Mouse (Mus musculus) cerebellum, adult 11 months (tissue): ENCODE results near the gene Anxa4.

Source experiments
- DNase-seq: peaks from one replicate; pipeline ENCODE4 v3.0.0; 2022

Gene Anxa4

DNA sequence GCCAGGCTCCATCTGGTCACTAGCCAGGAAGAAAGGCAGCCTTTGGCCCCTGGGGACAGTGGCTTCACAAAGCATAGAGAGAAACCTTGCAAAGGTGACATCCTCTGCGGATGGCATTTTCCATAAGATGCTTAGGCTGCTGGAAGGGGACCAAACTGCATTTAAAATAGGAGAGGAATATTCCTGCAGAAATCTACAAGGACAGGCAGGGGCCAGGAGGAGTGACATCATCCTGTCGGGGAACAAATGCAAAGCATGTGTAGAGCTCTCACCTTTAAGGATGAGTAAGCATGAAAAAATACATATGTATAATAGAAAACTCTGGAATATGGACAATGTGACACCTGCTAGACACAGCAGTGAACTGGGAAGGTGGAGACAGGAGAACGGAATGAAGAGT is 7.1 kb upstream of the Anxa4 start:
- no peak for DNase-seq

DNA sequence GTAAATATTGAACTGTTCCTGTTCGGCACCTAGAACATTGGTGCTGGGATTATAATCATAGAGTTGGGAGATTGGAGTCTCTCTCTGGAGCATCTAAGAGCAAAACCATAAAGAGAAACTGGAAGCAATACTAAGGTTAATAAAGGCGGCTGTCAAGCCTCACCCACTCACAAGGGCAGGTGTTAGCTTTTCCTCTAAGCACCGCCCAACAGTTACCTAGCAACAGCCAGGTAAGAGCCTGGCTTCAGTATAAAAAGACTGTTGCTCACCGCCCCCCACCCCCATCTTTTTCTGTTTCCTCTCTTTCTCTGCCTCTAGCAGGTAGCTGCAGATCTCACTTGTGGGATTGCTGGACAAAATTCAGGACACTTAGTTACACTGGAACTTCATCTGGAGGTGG is 4.1 kb upstream of the Anxa4 start:
- no peak for DNase-seq

DNA sequence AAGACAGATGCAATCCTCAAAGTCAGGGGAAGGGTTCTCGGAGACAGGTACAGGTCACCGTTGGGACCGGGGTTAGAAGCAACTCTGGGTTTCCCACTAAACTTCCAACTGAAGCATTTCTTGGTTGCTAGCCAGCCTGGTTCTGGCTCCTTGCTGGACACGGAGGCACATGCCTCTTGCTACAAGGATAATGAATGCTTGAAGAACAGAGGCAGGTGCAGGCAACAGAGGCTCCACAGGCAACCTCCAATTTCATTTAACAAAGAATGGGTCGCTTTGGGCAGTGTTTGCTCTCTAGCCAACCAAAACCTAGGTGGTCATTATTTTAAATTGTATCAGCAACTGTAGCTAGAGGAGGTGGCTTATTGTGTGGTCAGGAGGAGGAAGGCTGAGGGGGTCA is 573 bp upstream of the Anxa4 start:
- DNase-seq = no peak

DNA sequence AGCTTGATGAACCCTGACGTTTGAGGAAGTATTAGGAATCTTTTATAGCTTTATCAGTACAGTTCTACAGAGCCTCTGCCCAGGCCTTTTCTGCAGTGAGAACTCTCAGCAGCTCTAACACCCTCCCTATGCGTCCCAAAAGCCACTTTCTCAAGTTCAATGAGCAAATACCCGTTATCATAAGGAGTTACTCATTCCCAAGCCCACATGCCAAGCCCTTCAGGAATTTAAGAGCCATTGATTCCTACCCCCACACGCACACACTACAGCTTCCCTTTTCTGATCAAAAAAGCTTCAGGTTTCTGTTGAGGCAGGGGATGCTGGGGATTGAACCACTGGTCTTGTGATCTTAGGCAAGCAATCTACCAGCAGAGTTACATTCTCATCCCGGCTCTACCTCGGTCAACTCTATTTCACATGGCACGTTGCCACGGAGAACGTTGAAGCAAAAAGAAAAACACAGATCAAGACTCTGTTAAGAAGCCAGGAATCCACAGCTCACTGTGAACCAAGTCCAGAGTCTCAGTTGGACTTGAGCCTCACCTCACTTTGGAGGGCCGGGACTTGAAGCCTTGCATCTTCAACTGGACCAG is 2.9 kb downstream of the Anxa4 start:
- no peak for DNase-seq

DNA sequence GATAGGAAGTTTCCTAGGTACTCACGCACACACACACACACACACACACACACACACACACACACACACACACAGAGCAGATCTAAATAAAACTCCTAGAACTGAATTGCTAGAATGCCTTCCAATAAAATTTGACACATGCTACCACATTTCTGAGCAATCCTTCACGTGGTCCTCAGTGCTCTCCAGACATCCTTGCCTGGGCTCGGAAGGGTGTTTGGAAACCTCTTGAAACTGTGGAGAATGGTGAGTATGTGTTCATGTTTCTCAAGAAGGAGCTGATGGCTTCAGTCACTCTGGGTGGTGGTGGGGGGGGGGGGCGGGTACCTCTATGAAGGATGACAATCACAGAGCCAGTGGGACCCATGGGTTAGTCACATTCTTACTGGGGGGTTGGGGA is 5.1 kb downstream of the Anxa4 start:
- DNase-seq = no peak

DNA sequence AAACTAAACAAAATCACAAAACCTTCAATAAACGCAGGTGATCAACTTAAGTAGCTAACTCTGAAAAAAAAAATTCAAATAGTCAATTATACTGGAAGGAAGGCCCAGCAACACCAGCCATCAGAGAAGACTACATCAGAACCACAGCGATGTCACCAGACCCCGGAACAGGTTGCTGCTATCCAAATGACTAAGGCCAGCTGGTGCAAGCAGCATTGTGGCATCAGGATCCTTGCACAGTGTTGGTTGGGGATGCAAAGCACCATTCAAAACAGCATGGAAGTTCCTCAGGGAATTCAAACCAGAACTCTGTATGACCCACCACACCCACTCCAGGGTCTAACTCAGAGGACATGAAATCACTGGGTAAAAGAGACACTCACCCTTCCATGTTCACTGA is 6.8 kb downstream of the Anxa4 start:
- DNase-seq = no peak

DNA sequence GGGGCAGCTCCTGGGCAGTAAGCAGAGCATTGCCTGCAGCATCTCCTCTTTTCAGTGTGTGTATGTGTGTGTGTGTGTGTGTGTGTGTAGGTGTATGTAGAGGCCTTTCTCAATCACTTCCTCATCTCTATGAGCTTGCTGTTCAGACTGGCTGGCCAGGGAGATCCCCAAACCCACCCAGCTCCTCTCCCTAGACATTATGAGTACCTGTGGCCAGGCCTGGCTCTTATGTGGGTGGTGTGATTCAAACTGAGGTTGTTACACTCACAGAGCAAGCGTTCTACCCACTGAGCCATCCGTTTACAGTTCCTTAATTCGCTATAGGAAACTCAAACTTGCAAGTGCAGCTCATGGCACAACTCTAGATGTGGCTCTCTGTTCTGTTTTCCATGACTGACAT is 8.6 kb downstream of the Anxa4 start:
- no peak for DNase-seq

DNA sequence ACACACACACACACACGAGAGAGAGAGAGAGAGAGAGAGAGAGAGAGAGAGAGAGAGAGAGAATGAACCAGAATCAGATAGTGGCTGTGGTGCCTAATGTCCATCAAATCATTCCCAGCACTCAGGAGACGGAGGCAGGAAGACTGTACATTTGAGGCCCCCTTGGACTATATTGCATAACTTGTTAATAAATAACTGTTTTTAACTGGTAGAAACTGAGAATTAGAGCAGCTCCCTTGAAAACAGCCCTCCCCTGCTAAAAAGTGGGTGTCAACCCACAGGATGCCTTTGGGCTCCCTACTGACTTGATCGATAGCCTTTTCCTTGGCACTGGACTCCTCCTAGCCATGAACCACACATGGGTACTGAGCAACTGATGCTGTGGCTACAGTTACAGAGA is 11.0 kb downstream of the Anxa4 start:
- DNase-seq = no peak

DNA sequence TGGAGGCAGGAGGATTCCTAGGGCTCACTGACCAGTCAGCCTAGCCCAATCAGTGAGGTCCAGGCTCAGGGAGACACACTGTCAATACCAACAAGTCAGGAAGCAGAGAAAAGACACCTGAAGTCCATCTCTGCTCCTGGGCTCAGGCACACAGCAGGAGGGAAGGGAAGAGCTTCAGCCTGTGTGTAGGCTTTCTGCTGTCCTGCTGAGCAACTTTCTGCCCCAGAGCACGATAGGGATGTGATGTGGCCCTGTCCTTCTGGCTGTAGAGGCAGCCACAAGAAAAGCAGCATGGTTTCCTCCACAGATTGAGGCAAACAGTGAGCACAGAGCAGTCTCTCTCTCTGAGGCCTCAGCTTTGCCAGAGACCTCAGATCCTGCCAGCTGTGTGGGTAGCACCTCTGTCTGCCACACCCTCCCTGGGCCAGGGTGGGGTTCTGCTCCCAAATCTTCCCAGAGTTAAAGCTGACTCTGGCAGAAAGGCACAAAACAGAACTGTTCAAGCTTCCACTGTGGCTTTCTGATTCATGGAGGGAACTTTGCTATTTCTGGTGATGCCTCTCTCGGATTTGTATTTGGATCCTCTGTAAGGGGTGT is 11.9 kb downstream of the Anxa4 start:
- DNase-seq = no peak

DNA sequence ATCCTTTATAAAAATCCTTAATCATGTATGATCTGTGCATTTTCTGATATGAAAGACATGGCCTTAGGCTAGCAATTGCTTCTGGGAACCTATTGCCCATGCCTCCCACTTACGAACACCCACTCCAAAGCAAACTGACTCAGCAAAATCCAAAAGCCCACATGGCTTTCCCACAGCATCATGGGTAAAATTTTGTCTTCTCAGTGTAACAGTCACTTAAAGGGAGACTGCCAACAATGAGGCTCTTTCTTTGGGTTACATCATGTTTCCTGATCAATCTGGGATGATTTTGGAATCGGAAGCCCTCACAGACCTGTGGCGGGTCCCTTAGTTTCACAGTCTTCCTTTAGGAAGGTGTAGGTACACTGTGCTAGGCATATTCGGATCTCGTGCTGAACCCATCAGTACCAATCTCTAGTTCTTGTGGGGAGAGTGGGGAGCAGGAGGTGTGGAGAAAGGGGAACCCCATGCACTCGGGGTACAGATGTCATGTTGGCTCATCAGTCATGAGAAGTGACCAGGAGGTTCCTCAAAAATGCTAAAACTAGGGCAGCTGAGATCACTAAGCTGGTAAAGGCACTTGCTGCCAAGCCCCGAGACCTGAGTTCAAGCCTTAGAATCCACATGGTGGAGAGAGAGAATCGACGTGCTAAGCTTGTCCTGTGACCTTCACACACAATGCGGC is 14.3 kb downstream of the Anxa4 start:
- DNase-seq = no peak

DNA sequence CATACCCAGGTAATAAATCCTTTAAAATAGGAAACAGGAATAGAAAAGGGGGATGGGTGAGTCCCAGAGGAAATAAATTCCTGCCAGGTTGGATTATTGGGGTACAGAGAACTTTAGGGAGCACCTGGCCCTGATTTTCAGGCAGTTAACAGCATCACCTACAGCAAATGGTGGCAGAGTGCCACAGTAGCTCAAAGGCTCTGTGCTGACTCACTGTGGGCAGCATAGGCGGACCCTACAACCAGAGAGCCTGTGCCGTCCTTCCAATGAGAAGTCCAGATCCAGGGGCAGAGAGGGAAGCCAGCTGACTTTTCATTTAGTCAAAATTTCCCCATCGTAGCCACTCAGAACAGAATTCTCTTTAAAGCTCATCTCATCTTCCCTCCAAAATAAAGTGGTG is 16.2 kb downstream of the Anxa4 start:
- no peak for DNase-seq

DNA sequence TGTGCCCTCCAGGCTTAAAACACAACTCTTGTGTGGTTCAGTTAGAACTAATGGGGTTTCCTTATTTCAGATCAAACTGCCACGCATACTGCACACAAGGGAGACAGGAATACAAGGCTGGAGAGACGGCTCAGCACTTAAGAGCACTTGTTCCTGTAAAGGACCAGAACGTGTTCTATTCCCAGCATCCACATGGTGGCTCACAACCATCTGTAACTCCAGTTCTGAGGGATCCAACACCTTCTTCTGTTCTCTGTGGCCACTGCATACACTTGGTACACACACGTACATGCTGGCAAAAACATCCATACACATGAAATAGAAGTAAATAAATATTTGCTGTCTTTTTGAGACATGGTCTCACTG is 16.7 kb downstream of the Anxa4 start:
- no peak for DNase-seq

DNA sequence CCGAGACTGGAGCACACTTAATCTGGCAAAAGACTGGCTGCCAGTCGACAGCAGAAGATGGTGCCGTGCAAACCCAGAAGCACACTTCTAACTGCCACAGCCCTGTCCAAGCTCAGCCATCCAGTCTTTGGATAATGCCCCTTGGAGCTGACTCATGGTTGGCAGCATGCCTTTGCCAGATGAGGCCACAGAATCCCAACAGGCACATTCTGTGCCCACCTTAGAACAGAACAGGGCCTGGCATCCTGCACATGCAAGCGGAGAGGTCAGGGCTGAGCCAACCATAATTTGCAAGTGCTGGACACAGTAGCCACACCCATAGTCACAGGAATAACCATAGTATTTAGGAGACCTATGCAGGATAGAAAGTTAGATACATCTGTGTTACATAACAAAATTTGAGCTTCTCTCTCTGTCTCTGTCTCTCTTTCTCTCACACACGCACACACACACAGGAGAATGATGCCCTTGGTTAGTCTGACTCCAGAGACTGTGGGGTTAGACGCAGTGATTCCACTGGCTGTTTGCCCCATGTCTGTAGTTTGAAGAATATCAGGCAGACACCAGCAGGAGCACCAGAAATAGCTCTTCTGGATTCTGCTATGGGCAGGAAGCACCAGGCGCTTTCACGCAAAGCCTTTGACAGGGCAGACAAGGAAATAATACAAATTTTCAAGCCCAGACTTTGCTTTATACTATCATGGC is 17.2 kb downstream of the Anxa4 start:
- no peak for DNase-seq

DNA sequence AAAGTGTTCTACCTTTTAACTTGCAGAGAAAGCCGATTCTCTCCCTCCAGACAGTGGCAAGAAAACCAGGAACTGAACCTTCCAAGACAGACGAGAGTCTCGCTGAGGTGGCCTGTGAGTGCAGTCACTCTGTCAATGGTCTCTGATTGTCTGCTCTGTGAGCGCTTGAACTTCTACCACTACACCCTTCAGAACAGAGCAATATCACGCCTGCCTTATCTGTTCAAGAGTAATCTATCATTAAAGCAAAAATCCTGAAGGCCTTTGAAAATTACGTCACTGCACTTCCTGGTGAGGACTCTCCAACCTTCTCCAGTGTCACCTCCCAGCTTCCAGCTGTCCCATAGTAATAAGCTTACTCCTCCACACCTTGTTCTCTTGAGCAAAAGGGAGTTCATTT is 18.4 kb downstream of the Anxa4 start:
- no peak for DNase-seq

DNA sequence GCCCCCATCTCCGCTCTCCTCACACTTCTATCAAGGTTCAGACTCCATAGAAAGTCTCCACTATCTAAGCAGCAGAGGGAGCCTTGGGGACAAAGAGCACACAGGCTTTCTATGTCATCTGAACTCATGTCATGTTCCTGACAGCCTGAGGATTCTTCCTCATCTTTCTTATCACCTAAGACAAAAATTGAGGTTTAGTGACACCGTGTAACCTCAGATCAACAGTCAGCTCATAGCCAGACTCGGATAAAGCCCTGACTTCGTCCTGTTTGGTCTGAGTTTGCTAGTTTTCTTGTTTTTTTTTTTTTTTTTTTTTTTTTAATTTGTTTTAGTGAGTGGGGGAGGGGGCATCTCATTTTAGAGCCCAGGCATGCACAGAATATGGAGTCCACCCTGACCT is 19.6 kb downstream of the Anxa4 start:
- DNase-seq = no peak

DNA sequence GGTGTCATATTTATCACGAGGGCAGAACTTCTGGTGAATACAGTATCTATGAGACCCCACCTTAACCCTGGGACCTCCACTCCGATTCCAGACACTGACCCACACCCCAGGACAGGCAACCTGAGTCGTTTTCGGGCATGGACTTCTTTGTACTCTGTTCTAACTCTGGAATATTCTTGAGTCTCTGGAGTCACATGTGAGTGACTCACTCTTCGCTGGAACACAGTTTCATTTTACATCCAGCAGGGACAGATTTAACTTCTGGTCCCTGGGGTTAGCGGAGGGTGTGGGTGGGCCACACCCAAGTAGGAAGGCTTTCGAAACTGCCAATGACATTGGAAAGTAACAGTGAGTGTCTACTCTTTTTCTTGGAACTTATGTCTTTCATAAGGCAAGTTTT is 20.8 kb downstream of the Anxa4 start:
- DNase-seq = no peak

DNA sequence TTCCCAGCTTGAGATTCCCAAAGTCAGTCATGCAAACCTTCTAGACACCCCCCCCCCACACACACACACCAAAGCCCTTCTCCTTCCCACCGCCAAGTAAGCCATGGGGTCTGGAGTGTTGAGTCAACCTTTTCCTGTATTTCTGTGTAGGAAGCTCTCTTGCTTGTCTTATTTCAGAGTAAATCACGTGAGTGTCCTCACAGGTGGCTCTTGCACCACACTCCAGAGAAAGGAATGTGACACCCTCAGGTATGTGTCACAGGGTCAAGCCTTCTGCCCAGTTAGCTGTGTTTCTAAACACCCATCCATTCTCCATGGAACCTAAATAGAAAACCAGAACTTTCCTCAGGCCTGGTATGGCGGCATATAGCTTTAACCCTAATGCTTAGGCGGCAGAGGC is 24.4 kb downstream of the Anxa4 start:
- DNase-seq = no peak

DNA sequence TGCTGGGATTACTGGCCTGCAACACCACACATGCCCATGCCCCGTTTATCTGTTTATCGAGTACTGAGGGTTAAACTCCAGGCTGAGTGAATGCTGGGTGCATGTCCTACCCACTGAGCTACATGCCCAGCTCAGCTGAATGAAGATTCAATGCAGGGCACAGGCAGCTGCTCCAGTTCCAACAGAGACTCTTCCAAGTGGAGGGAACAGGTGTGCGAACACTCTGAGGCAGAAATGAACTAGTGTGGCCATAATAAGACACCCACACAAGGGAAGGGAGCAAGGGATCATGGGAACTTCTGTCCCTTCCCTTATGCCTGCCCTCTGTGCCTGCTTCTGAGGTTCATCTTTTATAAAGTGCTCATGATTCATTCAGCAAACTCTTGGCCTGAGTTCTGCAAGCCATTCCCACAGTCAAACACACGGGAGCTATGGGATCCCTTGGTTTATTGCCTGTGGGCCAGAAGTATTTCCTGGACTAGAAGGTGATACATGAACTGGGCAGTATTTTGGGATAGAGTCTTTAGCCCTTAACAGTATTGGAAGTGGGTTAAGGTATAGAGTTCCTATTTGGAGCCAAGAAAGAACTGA is 25.1 kb downstream of the Anxa4 start:
- no peak for DNase-seq

DNA sequence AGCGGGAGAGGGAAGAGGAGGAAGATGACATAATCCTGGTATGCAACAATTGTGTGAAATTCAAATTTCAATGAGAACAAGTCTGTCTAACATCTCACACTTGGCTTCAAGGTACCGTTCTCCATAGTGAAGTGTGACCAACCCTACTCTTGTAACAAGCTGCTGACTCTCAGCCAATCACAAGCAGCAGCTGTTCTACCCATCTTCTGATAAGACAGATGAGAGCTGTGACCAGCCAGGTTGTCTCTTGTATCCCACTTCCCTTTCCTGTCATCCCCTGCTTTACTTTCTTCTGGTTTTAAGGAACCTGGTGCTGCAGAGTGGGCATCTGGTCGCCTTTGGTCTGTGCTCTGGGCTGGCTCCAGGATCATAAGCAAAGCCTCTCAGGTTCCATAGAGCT is 25.9 kb downstream of the Anxa4 start:
- no peak for DNase-seq

DNA sequence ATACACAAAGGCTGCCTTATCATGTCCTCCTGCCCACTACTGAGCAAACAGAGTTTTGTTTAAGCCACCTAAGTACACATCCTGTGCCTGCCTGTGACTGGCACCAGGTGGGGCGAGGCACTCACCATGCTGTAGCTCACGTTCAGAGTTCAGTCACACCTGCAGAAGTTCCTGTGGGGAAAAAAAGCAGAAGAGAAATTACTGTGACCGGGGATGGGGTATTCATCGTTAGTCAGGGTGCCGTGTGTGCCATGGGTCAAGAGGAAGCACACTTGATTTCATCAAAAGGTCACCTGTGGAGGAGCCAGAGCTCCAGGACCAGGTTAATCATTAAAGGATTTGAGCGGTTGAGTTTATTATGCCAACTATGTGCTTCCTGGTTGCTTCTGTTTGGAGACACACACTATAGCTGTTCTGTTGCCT is 27.7 kb downstream of the Anxa4 start:
- no peak for DNase-seq

DNA sequence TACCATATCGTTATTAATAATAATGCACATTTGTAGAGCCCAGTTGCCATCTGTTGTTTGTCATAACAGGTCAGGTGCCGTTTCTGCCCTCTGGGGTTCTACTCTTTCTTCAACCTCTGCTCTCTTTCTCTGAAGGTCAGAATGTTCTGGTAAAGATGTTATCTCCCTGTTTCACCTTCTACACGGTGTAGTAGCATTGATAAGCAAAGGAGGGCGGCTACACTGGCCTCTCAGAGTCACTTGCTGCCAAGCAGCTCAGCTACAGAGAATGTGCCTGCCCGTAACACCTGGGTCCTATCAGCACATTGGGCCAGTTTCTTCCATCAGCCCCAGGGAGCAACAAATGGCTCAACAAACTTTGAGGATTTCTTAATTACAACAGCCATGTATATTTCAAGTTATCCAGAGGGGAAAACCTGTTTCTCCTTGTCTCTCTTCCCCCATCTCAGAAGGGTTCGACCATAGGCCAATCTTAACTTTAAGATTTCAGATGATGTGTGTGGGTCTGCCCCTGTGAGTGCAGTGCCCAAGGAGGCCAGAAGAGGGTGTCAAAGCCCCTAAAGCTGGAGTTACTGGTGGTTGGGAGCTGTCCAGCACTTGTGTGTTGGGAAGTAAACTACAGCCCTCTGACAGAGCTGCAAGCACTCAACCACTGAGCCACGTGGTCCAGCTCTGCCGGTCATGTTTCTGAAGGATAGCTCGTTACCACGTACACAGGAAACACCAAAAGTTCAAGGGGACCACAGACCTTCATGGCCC is 39.1 kb downstream of the Anxa4 start:
- DNase-seq = no peak

DNA sequence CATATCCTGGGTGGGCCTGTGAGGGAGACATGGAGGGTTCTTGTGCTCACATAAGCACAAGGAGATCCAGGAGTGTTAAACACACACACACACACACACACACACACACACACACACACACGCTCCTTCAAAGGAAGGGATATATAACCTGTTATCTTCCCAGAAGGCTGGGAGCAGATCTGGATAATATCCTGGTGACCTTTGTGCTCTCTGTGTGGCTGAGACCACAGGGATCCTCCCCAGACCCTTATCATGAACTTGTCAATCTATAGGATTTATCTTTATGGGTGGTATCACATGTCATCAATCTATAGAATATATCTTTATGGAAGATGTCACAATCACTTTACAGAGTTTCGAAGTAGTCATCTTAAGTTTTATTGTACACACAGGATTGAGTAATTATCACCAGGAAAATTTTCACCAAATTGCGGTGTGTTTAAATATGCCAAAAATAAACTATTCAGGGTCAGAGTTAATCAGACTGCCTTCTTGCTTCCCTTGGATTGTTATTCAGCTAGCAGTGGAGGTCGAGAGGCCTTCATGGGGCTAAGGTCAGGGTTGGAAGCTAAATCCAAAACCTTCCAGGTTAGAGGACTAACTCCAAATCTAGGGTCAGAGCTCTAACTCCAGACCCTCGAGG is 40.4 kb downstream of the Anxa4 start:
- DNase-seq = no peak

DNA sequence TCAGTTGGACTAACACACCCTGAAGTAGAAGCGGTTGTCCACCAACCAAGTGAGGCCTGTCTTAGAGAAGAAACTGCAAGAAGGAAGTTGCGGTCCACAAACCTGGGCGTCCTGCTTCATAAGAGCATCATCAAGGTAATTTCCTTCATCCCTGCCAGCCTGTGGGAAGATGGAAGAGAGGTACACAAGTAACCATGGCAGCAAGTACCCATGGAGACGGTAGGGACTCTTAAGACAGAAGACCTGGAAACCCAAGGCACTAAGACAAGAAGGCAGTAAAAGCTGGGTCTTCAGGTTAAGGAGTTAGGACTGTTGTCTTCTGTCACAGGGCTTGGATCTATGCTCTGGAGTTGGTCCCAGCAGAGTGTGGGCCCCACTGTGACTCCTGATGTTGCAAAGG is 42.4 kb downstream of the Anxa4 start:
- DNase-seq = no peak
